Comparison of ENCODE assay signal across 9 mouse cellular contexts in the genomic region with DNA sequence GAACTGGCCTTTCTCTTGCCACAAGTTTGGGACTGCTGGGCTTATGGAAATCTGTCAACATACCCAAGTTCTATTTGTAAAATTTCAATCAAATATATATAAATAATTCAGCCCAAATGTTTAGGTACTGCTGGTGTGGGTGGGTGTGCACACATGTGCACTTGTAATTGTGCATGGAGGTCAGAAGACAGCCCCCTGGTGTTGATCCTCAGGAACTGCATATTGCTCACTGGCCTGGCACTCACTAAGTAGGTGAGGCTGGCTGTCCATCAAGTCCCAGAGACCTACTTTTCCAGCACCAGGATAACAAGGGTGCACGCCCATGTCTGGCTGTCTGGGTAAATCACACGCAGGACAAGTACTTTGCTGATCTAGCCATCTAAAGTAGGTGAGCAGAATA.
DNase-seq lines count a peak whose midpoint lies in the region; ATAC-seq and TF ChIP-seq lines count a peak whose summit lies in the region.
"Had no signal": no experiment of that assay in that cellular context is flagged by ENCODE, and none has a peak within 500 bp of the region (broad histone marks: within the 10 kb centered on the region; RNA-seq: fewer than 3 reads in every experiment).

No protein-coding gene starts in this region.

- H3K27me3 ChIP-seq in forebrain, postnatal 0 days (ENCODE audit: insufficient read depth, low read length): no peaks in the 10 kb centered on the region
- no peaks in the 10 kb centered on the region for H3K27me3 ChIP-seq in forebrain, embryonic 16.5 days (replicated peaks; ENCODE audit: control insufficient read depth, insufficient read depth, low read length)
- no peaks in the 10 kb centered on the region for H3K27me3 ChIP-seq in spleen, adult 2 months (ENCODE audit: control insufficient read depth, insufficient read depth, low read length)
- H3K27me3 ChIP-seq: limb, embryonic 12.5 days had no signal

- H3K4me1 ChIP-seq in forebrain, postnatal 0 days (ENCODE audit: insufficient read depth): 0 out of 2 replicates have a peak, but pooled peaks cover 3% of the 10 kb centered on the region
- H3K4me1 ChIP-seq in forebrain, embryonic 16.5 days (replicated peaks; ENCODE audit: control insufficient read depth, insufficient read depth, low read length): no peaks in the 10 kb centered on the region
- H3K4me1 ChIP-seq in spleen, adult 2 months (ENCODE audit: control insufficient read depth, insufficient read depth, insufficient read length): no peaks in the 10 kb centered on the region
- H3K4me1 ChIP-seq: limb, embryonic 12.5 days had no signal

- no peak overlapping the region for H3K4me3 ChIP-seq in forebrain, postnatal 0 days (ENCODE audit: low read depth, low read length)
- no peak overlapping the region for H3K4me3 ChIP-seq in forebrain, embryonic 16.5 days (replicated peaks; ENCODE audit: low read length)
- no peak overlapping the region for H3K4me3 ChIP-seq in spleen, adult 2 months (ENCODE audit: extremely low read depth, insufficient read depth, insufficient read length)
- H3K4me3 ChIP-seq: limb, embryonic 12.5 days had no signal

- no peak for ATAC-seq in forebrain, postnatal 0 days
- ATAC-seq in forebrain, embryonic 16.5 days: no peak

- H3K4me2 ChIP-seq in forebrain, postnatal 0 days (ENCODE audit: low read depth): no peak overlapping the region
- no peak overlapping the region for H3K4me2 ChIP-seq in forebrain, embryonic 16.5 days (ENCODE audit: low read length)
- H3K4me2 ChIP-seq: limb, embryonic 12.5 days had no signal

- TF ChIP-seq CTCF in forebrain, postnatal 0 days (IDR thresholded peaks at IDR 0.05; ENCODE audit: low read depth): peak; percentile 53
- peak; percentile 61; the same call in 1 of the 2 replicates for TF ChIP-seq CTCF in spleen, adult 2 months (IDR thresholded peaks at IDR 0.05; ENCODE audit: extremely low read depth, insufficient read depth, insufficient read length, insufficient replicate concordance)

- intact Hi-C loops in heart, postnatal 25 days (cut with DNase I): no loop called here

- H3K9ac ChIP-seq in forebrain, postnatal 0 days: no peak overlapping the region
- no peak overlapping the region for H3K9ac ChIP-seq in forebrain, embryonic 16.5 days (replicated peaks; ENCODE audit: low read depth, low read length)
- H3K9ac ChIP-seq: limb, embryonic 12.5 days had no signal

- WGBS in forebrain, postnatal 0 days: 64% methylated on average over 2 of the region's 2 CpGs
- 64% methylated on average over 2 of the region's 2 CpGs for WGBS in forebrain, embryonic 16.5 days
- 71% methylated on average over 2 of the region's 2 CpGs for WGBS in spleen, adult 2 months

- DNase-seq in forebrain, postnatal 0 days: no peak
- peak in 1 of 2 experiments; percentile 19 for DNase-seq in spleen, adult 2 months (ENCODE audit: low read depth in 1 of 2, low spot score in 2 of 2)
- DNase-seq in spleen, postnatal 14 days (ENCODE audit: low spot score in 2 of 2): no peak
- DNase-seq in forelimb bud, embryonic 11.5 days (ENCODE audit: low read depth, low spot score): peak; percentile 43
- peak; percentile 20 for DNase-seq in thymus, postnatal 25 days
- DNase-seq in layer of hippocampus, adult 18-20 months (ENCODE audit: low spot score in 2 of 2): no peak
- no peak for DNase-seq in heart, postnatal 25 days (ENCODE audit: low spot score)

- no peaks in the 10 kb centered on the region for H3K36me3 ChIP-seq in forebrain, postnatal 0 days (ENCODE audit: insufficient read depth)
- H3K36me3 ChIP-seq in forebrain, embryonic 16.5 days (ENCODE audit: control insufficient read depth, insufficient read depth): no peaks in the 10 kb centered on the region
- no peaks in the 10 kb centered on the region for H3K36me3 ChIP-seq in spleen, adult 2 months (ENCODE audit: control insufficient read depth, insufficient read depth, low read length)
- H3K36me3 ChIP-seq: limb, embryonic 12.5 days had no signal

- no peak overlapping the region for H3K27ac ChIP-seq in forebrain, postnatal 0 days (ENCODE audit: low read depth, low read length)
- H3K27ac ChIP-seq in forebrain, embryonic 16.5 days (ENCODE audit: low read length): no peak overlapping the region
- no peak overlapping the region for H3K27ac ChIP-seq in spleen, adult 2 months (ENCODE audit: insufficient read depth, low read length)
- H3K27ac ChIP-seq: limb, embryonic 12.5 days had no signal

- no peak for TF ChIP-seq POLR2A in spleen, adult 2 months (IDR thresholded peaks at IDR 0.05; ENCODE audit: low read depth, low read length)

- H3K9me3 ChIP-seq in forebrain, postnatal 0 days (ENCODE audit: low read length): no peaks in the 10 kb centered on the region
- no peaks in the 10 kb centered on the region for H3K9me3 ChIP-seq in forebrain, embryonic 16.5 days (ENCODE audit: control insufficient read depth, low read length)
- H3K9me3 ChIP-seq: limb, embryonic 12.5 days had no signal

Comparison
In these comparisons a context has a peak if more than half of its experiments do, and no peak if none do; other contexts are left out.
1. DNase-seq: peak in forelimb bud, embryonic 11.5 days (single experiment) and thymus, postnatal 25 days (single experiment); none in forebrain, postnatal 0 days (single experiment), spleen, postnatal 14 days (0 of 2), layer of hippocampus, adult 18-20 months (0 of 2) and heart, postnatal 25 days (single experiment).